Mouse (Mus musculus) thymus, adult 2 months (tissue): ENCODE results near the gene Abtb2. TPM values are rescaled to one million over a fixed set of nuclear protein-coding genes. Genes with fewer than 3 reads are reported as not detected.

Experiments
- DNase-seq: peaks from one replicate; pipeline ENCODE4 v3.0.0; 2021
- H3K27ac ChIP-seq: fragments of 200-500 bp; 2 replicates; pipeline ENCODE4 v1.5.1; 2012; ENCODE audit warnings: low read length, control low read depth; ENCODE audit not compliant: control insufficient read depth, insufficient read depth
- H3K27me3 ChIP-seq: fragments of 200-500 bp; 2 replicates; pipeline ENCODE4 v1.6.1; 2012; ENCODE audit warnings: mild to moderate bottlenecking, low read length, moderate library complexity, mixed read lengths; ENCODE audit not compliant: control insufficient read depth, insufficient read depth
- H3K36me3 ChIP-seq: fragments of 200-500 bp; 2 replicates; pipeline ENCODE4 v1.6.1; 2012; ENCODE audit warnings: mild to moderate bottlenecking, low read length, moderate library complexity; ENCODE audit not compliant: control insufficient read depth, insufficient read depth
- H3K4me1 ChIP-seq: fragments of 200-500 bp; replicated peaks from 2 replicates; pipeline ENCODE4 v1.6.1; 2012; ENCODE audit warnings: low read length; ENCODE audit not compliant: control insufficient read depth, insufficient read depth
- H3K4me3 ChIP-seq: fragments of 200-500 bp; 2 replicates; pipeline ENCODE4 v1.5.1; 2012; ENCODE audit warnings: mild to moderate bottlenecking, low read length, control low read depth, moderate library complexity; ENCODE audit not compliant: control insufficient read depth, insufficient read depth
- CTCF ChIP-seq: fragments of 200-500 bp; IDR thresholded peaks from 2 replicates; pipeline ENCODE4 v1.5.1; 2012; ENCODE audit warnings: mild to moderate bottlenecking, control low read depth, low read length, moderate library complexity, borderline replicate concordance; ENCODE audit not compliant: control insufficient read depth, poor library complexity, insufficient read depth; ENCODE audit errors: extremely low read depth
- POLR2A ChIP-seq: fragments of 200-500 bp; IDR thresholded peaks from 2 replicates; pipeline ENCODE4 v1.6.1; 2012; ENCODE audit warnings: mild to moderate bottlenecking, low read length, control low read depth, moderate library complexity; ENCODE audit not compliant: control insufficient read depth, poor library complexity, insufficient read depth; ENCODE audit errors: extremely low read depth
- WGBS: fragments of 180-500 bp; shearing (Covaris S2); methylation state at CpG from one replicate; pipeline ENCODE4 v1.1.7; 2018; 5-methylcytosine and 5-hydroxymethylcytosine counted together
- polyA plus RNA-seq: library from polyadenylated mRNA; depleted of rRNA; stranded (reverse); fragments of >200 nt; gene quantifications from 2 replicates; pipeline ENCODE4 v1.2.3, GENCODE M21; 2012

The Abtb2 gene
- polyA plus RNA-seq, 1 experiment = 110 TPM

DNA sequence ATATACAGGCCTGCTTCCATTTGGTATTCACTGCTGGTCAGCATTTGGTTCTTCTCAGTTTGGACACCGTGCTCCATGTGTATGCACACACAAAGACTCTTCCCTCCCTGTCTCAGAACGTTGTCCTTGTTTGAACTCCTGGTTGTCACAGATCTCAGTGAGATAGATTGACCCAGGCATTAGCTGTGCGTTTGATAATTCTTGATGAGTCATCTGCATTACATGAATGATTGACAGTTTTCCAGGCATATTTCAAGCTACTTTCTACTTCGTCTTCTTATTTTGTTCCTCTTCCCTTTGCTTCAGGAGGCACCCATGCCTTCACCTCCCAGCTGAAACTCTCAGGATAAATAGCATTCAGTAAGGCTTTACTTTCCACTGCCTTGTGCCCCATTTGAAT lies 107.5 kb downstream of the Abtb2 start:
- no peak overlapping the region for H3K27ac ChIP-seq
- TF ChIP-seq POLR2A (no peak), CTCF (no peak)
- no peaks in the 10 kb centered on the region for H3K36me3 ChIP-seq
- peaks cover 56% of the 10 kb centered on the region for H3K4me1 ChIP-seq
- no peak overlapping the region for H3K4me3 ChIP-seq
- H3K27me3 ChIP-seq = no peaks in the 10 kb centered on the region
- WGBS = 64% methylated on average over 4 of the region's 4 CpGs
- DNase-seq = no peak

DNA sequence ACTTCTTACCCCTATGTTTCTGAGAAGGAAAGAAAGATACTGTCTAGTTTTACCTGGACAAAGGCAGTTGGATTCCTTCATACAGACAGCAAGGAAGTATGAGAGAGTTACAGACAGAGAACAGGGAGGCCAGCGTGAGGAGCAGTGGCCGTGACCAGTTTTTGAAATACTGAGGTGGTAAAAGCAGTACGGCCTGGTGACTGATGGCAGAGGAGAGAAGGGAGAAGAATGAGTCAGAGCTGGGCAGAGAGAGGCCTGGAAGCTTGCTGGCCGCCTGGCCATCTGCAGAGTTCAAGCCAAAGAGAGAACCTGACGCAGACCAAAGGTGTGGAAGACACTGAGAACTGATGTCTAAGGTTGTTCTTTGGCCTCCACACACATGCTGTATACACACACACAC lies 109.3 kb downstream of the Abtb2 start:
- 93% methylated on average over 5 of the region's 5 CpGs for WGBS
- H3K4me1 ChIP-seq = peaks cover 61% of the 10 kb centered on the region
- no peak overlapping the region for H3K4me3 ChIP-seq
- DNase-seq = no peak
- no peaks in the 10 kb centered on the region for H3K36me3 ChIP-seq
- H3K27me3 ChIP-seq = no peaks in the 10 kb centered on the region
- peak overlapping the region; percentile 10; the same call in 1 of the 2 replicates for H3K27ac ChIP-seq
- TF ChIP-seq POLR2A (no peak), CTCF (no peak)

DNA sequence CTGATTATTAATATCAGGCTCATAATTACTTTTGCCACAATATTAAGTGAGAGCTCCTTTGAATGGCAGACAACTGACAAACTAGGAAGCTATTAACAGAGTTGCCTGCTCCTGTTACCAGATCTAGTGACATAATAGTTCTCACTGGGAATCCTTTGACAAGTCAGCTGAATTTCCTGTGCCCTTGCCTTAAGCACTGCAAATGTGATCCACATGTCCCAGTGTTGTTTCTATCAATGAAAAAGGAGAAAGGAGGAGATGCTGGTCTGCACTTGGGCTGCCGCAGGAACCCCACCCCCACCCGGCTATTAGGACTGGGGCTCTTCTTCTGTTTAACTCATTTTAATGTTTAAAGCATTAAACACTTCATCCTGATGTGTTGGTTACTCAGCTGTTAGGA lies 110.7 kb downstream of the Abtb2 start:
- TF ChIP-seq POLR2A = no peak
- no peak for TF ChIP-seq CTCF
- Histone ChIP-seq H3K27me3 (no peaks in the 10 kb centered on the region), H3K4me3 (no peak overlapping the region), H3K27ac (peak overlapping the region; percentile 29; the same call in 1 of the 2 replicates), H3K4me1 (peaks cover 68% of the 10 kb centered on the region), H3K36me3 (no peaks in the 10 kb centered on the region)
- WGBS = 96% methylated on average over 2 of the region's 2 CpGs
- DNase-seq = no peak

DNA sequence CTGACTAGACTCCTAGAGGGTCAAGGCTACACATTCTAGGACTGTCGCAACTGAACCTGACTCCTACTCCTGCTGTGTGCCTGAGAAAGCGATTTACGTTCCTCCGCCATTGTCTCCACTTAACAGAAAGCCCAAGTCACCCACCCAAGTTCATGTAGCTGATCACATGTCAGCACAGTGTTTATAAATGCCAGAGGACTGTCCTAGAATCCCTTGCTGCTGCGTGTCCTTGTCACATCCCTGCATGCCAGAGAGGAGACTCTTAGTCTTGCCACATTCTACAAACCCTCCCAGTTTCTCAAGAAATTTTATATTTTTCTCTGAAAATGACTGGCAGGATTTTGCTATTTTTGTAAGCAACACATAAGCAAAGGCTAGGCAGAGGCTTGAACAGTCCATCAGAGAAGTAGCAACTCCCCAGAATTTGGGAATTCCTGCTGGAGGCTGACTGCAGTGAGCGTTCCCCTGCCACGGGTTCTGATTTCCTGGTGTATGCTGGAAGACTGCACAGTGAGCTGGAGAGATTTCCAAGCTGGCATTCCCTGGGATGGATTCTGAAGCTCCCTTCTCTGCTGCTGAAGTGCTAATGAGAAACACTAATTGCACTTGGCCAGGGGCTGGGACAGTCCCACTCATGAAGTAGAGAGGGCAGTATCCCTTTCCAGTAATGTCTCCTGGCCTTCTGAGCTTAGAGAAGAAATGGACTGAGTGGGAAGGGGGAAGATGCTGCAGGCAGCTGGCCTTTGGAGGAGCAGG lies 111.7 kb downstream of the Abtb2 start:
- TF ChIP-seq POLR2A (no peak), CTCF (no peak)
- Histone ChIP-seq H3K36me3 (no peaks in the 10 kb centered on the region), H3K4me1 (peaks cover 66% of the 10 kb centered on the region), H3K27ac (no peak overlapping the region), H3K27me3 (no peaks in the 10 kb centered on the region), H3K4me3 (no peak overlapping the region)
- no peak for DNase-seq
- WGBS = 99% methylated on average over 7 of the region's 7 CpGs

DNA sequence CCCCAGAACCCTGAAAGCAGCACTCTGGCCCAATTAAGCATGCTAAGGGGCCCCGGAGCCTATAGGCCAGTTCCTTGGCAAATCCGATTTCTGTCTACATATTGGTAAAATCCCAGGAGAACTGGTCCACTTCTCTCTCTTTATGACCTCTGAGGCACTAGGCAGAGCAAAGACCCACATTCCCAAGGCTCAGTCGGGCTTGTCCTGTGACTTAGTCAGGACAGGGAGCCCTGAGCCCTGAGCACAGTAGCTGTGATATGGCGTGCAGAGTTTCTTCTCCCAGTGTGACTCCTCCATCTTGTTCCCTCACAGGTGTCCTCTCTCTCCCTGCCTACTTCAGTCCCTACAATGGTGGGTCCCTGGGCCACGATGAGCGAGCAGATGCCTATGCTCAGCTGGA lies 112.3 kb downstream of the Abtb2 start:
- WGBS = 97% methylated on average over 6 of the region's 6 CpGs
- no peak for DNase-seq

DNA sequence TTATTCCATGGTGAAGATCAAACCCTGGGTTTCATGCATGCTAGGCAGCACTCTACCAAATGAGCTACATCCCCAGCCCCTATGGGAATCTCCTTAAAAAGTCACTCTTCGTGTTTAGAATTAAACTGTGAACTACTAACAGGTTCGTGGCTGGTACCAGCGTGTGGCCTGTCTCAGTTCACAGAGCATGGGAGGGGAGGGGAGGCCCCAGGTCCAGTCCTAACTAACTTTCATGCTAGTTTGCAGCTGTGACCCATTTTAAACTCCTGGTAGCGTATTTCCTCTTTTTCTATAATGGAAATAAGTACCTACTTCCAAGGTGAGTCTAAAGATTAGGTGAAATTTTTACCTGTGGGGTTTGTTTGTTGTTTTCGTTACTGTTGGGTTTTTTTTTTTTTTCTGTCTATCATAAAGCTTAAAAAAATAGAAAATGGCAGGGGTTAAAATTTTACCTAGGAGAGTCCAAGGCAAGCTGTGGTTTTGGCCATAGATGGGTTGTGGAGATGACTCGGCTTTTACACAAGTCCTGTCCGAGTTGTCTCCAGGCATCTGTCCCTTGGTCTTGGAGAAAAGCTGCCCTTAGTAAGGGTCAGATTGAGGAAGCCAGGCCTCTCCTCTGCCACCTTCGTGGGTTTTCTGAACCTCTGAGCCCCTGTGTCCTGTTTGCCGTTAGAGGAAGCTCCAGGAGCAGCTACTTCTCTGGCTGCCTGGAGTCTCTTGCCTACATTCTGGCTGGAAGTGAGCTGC lies 114.4 kb downstream of the Abtb2 start:
- H3K4me3 ChIP-seq = no peak overlapping the region
- peak; percentile 39 for DNase-seq

More for the DNA sequence above, 112.3 kb downstream of the Abtb2 start:
- TF ChIP-seq POLR2A = no peak
- TF ChIP-seq CTCF = no peak
- peaks cover 65% of the 10 kb centered on the region for H3K4me1 ChIP-seq
- no peak overlapping the region for H3K4me3 ChIP-seq
- no peaks in the 10 kb centered on the region for H3K27me3 ChIP-seq
- H3K27ac ChIP-seq = no peak overlapping the region
- no peaks in the 10 kb centered on the region for H3K36me3 ChIP-seq

More for the DNA sequence above, 114.4 kb downstream of the Abtb2 start:
- peak overlapping the region; percentile 100 for H3K27ac ChIP-seq
- peaks cover 72% of the 10 kb centered on the region for H3K4me1 ChIP-seq
- H3K27me3 ChIP-seq = no peaks in the 10 kb centered on the region
- no peaks in the 10 kb centered on the region for H3K36me3 ChIP-seq
- TF ChIP-seq POLR2A = no peak
- TF ChIP-seq CTCF = no peak
- 20% methylated on average over 9 of the region's 9 CpGs for WGBS
